Mouse (Mus musculus) ES-E14 (cell line): ENCODE data around the gene Ddx41.

Experiments
- CHD2 ChIP-seq: IDR thresholded peaks from 2 replicates; pipeline ENCODE4 v1.6.1; 2014; ENCODE audit warnings: mild to moderate bottlenecking, low read depth, low read length, inconsistent platforms
- HCFC1 ChIP-seq: IDR thresholded peaks from 2 replicates; pipeline ENCODE4 v1.6.1; 2012; ENCODE audit warnings: low read length, inconsistent platforms, borderline replicate concordance; ENCODE audit not compliant: insufficient read depth
- ZC3H11A ChIP-seq: IDR thresholded peaks from 2 replicates; pipeline ENCODE4 v1.6.1; 2012; ENCODE audit warnings: low read depth, mild to moderate bottlenecking, inconsistent platforms, low read length, borderline replicate concordance
- ZNF384 ChIP-seq: IDR thresholded peaks from 2 replicates; pipeline ENCODE4 v1.6.1; 2012; ENCODE audit warnings: low read depth, low read length, inconsistent platforms

GRCm38 (mm10) chr13:55494883-55495621 lies 41.4 kb downstream of the Ddx41 start:
- TF ChIP-seq ZC3H11A (no peak), HCFC1 (no peak), ZNF384 (no peak), CHD2 (no peak)
